Mouse (Mus musculus): ENCODE data around the gene Plpp3.

DNA sequence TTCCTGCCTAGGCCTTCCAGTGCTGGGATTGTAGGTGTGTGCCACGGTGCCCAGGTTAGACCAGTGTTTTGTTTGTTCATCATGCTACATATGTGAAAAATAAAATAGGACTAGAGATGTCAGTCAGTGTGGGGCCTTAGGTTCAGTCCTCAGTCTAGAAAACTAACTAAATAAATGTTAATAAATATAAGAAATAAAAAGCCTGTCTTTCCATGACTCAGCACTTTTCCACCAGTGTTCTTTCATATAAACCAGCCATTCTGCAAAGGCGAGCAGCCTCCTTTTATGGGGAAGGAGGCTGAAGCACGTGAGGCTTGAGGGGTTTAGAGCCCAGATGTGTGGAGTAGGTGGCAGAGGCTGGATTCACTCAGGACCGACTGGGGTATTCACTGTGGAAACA lies 50.5 kb downstream of the Plpp3 start:
- TF ChIP-seq CTCF (IDR thresholded peaks at IDR 0.05; ENCODE audit: low read depth) (no peak), EP300 (optimal IDR thresholded peaks at IDR 0.05) (no peak)
